Mouse (Mus musculus): ENCODE measurements at regions not wholly inside any gene's neighbourhood (a gene's known extent, or its start where the extent isn't known, plus 50 kb on each side); places are given as distances from the start of the nearest gene placed in this dataset.

DNA sequence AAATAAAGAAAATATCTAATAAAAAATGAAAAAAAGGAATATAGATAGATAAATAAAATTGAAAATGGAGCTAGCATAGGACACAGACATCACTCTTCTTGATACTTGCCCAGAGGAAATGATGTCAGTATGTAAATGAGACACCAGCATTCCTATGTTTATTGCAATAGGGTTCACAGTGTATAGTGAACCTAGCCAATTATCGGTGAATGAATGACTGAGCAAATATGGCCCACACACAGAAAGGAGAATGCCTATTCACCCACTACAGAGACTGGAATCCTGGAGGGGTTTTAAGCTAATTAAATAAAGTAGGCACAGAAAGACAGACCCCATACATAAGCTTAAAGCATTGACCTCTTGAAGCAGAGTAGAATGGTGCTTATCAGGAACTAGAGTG lies 373.9 kb upstream of the 4933412E24Rik start:
- H3K4me3 ChIP-seq (ENCODE audit: extremely low read depth, insufficient read depth, insufficient read length): no peak overlapping the region
- H3K36me3 ChIP-seq (ENCODE audit: control insufficient read depth, insufficient read depth, low read length): no peaks in the 10 kb centered on the region
- no peaks in the 10 kb centered on the region for H3K4me1 ChIP-seq (ENCODE audit: control insufficient read depth, insufficient read depth, insufficient read length)
- no peaks in the 10 kb centered on the region for H3K27me3 ChIP-seq (ENCODE audit: control insufficient read depth, insufficient read depth, low read length)
- DNase-seq (ENCODE audit: low read depth in 1 of 2, low spot score in 2 of 2): no peak
- TF ChIP-seq CTCF (IDR thresholded peaks at IDR 0.05; ENCODE audit: extremely low read depth, insufficient read depth, insufficient read length, insufficient replicate concordance) (no peak), POLR2A (IDR thresholded peaks at IDR 0.05; ENCODE audit: low read depth, low read length) (no peak)
- no peak overlapping the region for H3K27ac ChIP-seq (ENCODE audit: insufficient read depth, low read length)
- WGBS: 86% methylated on average over 1 of the region's 1 CpGs

DNA sequence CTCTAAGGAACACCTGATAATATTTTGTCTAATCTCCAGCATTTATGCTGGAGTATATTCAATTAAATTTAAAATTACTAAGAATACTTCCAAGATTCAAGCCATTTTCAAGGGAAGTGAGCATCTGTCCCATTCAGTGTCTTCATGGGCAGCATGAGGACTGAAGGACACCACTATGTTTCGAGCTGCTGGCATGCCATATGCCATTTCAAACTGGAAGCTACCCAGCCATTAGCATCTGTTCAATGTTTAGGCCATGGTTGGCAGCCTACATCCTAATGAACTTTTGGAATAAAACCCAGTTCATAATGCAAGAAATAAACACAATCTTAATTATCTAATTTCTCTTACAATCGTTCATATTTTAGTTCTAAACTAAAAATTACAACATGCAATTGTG lies 371.5 kb upstream of the 4933412E24Rik start:
- Histone ChIP-seq H3K4me3 (ENCODE audit: extremely low read depth, insufficient read depth, insufficient read length) (no peak overlapping the region), H3K27ac (ENCODE audit: insufficient read depth, low read length) (no peak overlapping the region), H3K4me1 (ENCODE audit: control insufficient read depth, insufficient read depth, insufficient read length) (no peaks in the 10 kb centered on the region), H3K36me3 (ENCODE audit: control insufficient read depth, insufficient read depth, low read length) (no peaks in the 10 kb centered on the region), H3K27me3 (ENCODE audit: control insufficient read depth, insufficient read depth, low read length) (no peaks in the 10 kb centered on the region)
- no peak for DNase-seq (ENCODE audit: low read depth in 1 of 2, low spot score in 2 of 2)
- TF ChIP-seq POLR2A (IDR thresholded peaks at IDR 0.05; ENCODE audit: low read depth, low read length) (no peak), CTCF (IDR thresholded peaks at IDR 0.05; ENCODE audit: extremely low read depth, insufficient read depth, insufficient read length, insufficient replicate concordance) (no peak)
- WGBS: 81% methylated on average over 2 of the region's 2 CpGs

Data from spleen, adult 2 months (tissue).